Mouse (Mus musculus): ENCODE data around the gene Apc2. TPM values are rescaled to one million over a fixed set of nuclear protein-coding genes. Genes with fewer than 3 reads are reported as not detected.

Gene Apc2
- total and polyA plus RNA-seq, 2 experiments from 2014 or later, result 97.6 to 374 TPM

GRCm38 (mm10) chr10:80252011-80252410 lies 43.8 kb upstream of the Apc2 start:
- no peak for DNase-seq (ENCODE audit: low spot score)
- H3K9ac ChIP-seq (replicated peaks; ENCODE audit: low read length), result no peak overlapping the region
- no peak overlapping the region for H3K4me3 ChIP-seq (ENCODE audit: low read length)
- no peaks in the 10 kb centered on the region for H3K27me3 ChIP-seq (ENCODE audit: insufficient read depth, low read length)
- no peak overlapping the region for H3K27ac ChIP-seq
- no peak for TF ChIP-seq CTCF (IDR thresholded peaks at IDR 0.05; ENCODE audit: low read depth)
- no peaks in the 10 kb centered on the region for H3K9me3 ChIP-seq (ENCODE audit: low read length)
- peaks cover 39% of the 10 kb centered on the region for H3K36me3 ChIP-seq (ENCODE audit: insufficient read depth, low read length)
- ATAC-seq, result no peak
- no peak overlapping the region for H3K4me2 ChIP-seq (ENCODE audit: low read depth, low read length)
- peaks cover 7% of the 10 kb centered on the region for H3K4me1 ChIP-seq (ENCODE audit: insufficient read depth, low read length)

GRCm38 (mm10) chr10:80252493-80253274 lies 43.1 kb upstream of the Apc2 start:
- H3K36me3 ChIP-seq (ENCODE audit: insufficient read depth, low read length), result peaks cover 42% of the 10 kb centered on the region
- DNase-seq (ENCODE audit: low spot score) (no peak), ATAC-seq (no peak)
- no peaks in the 10 kb centered on the region for H3K9me3 ChIP-seq (ENCODE audit: low read length)
- WGBS, result 90% methylated on average over 11 of the region's 11 CpGs
- H3K4me1 ChIP-seq (ENCODE audit: insufficient read depth, low read length), result peaks cover 7% of the 10 kb centered on the region
- H3K4me2 ChIP-seq (ENCODE audit: low read depth, low read length), result no peak overlapping the region
- no peak overlapping the region for H3K27ac ChIP-seq
- H3K4me3 ChIP-seq (ENCODE audit: low read length), result no peak overlapping the region
- H3K9ac ChIP-seq (replicated peaks; ENCODE audit: low read length), result no peak overlapping the region
- no peaks in the 10 kb centered on the region for H3K27me3 ChIP-seq (ENCODE audit: insufficient read depth, low read length)
- no peak for TF ChIP-seq CTCF (IDR thresholded peaks at IDR 0.05; ENCODE audit: low read depth)

GRCm38 (mm10) chr10:80253551-80253950 lies 42.2 kb upstream of the Apc2 start:
- DNase-seq (ENCODE audit: low spot score) (no peak), ATAC-seq (no peak)
- Histone ChIP-seq H3K9me3 (ENCODE audit: low read length) (no peaks in the 10 kb centered on the region), H3K4me1 (ENCODE audit: insufficient read depth, low read length) (peaks cover 7% of the 10 kb centered on the region), H3K4me2 (ENCODE audit: low read depth, low read length) (no peak overlapping the region), H3K4me3 (ENCODE audit: low read length) (no peak overlapping the region), H3K27ac (no peak overlapping the region), H3K27me3 (ENCODE audit: insufficient read depth, low read length) (no peaks in the 10 kb centered on the region), H3K36me3 (ENCODE audit: insufficient read depth, low read length) (peaks cover 51% of the 10 kb centered on the region), H3K9ac (replicated peaks; ENCODE audit: low read length) (no peak overlapping the region)
- 87% methylated on average over 6 of the region's 6 CpGs for WGBS
- no peak for TF ChIP-seq CTCF (IDR thresholded peaks at IDR 0.05; ENCODE audit: low read depth)

GRCm38 (mm10) chr10:80254331-80255297 lies 41.2 kb upstream of the Apc2 start:
- Histone ChIP-seq H3K4me2 (ENCODE audit: low read depth, low read length) (no peak overlapping the region), H3K4me3 (ENCODE audit: low read length) (no peak overlapping the region), H3K36me3 (ENCODE audit: insufficient read depth, low read length) (peaks cover 51% of the 10 kb centered on the region), H3K27me3 (ENCODE audit: insufficient read depth, low read length) (no peaks in the 10 kb centered on the region), H3K9me3 (ENCODE audit: low read length) (no peaks in the 10 kb centered on the region), H3K27ac (no peak overlapping the region), H3K4me1 (ENCODE audit: insufficient read depth, low read length) (peaks cover 15% of the 10 kb centered on the region), H3K9ac (replicated peaks; ENCODE audit: low read length) (no peak overlapping the region)
- ATAC-seq, result no peak
- no peak for TF ChIP-seq CTCF (IDR thresholded peaks at IDR 0.05; ENCODE audit: low read depth)
- WGBS, result 94% methylated on average over 26 of the region's 26 CpGs
- DNase-seq (ENCODE audit: low spot score), result no peak

- Histone ChIP-seq H3K36me3 (ENCODE audit: insufficient read depth, low read length) (peaks cover 51% of the 10 kb centered on the region), H3K4me1 (ENCODE audit: insufficient read depth, low read length) (peaks cover 21% of the 10 kb centered on the region), H3K9me3 (ENCODE audit: low read length) (no peaks in the 10 kb centered on the region), H3K4me2 (ENCODE audit: low read depth, low read length) (no peak overlapping the region), H3K4me3 (ENCODE audit: low read length) (no peak overlapping the region), H3K9ac (replicated peaks; ENCODE audit: low read length) (no peak overlapping the region), H3K27ac (peak overlapping the region; percentile 32), H3K27me3 (ENCODE audit: insufficient read depth, low read length) (no peaks in the 10 kb centered on the region)
- DNase-seq (ENCODE audit: low spot score) (peak; percentile 46), ATAC-seq (no peak)
- peak; percentile 24; the same call in 1 of the 2 replicates for TF ChIP-seq CTCF (IDR thresholded peaks at IDR 0.05; ENCODE audit: low read depth)
- 79% methylated on average over 5 of the region's 5 CpGs for WGBS
Measured at GRCm38 (mm10) chr10:80255881-80256535, 39.8 kb upstream of the Apc2 start.

GRCm38 (mm10) chr10:80257936-80258335 lies 37.8 kb upstream of the Apc2 start:
- Histone ChIP-seq H3K4me1 (ENCODE audit: insufficient read depth, low read length) (peaks cover 23% of the 10 kb centered on the region), H3K27me3 (ENCODE audit: insufficient read depth, low read length) (no peaks in the 10 kb centered on the region), H3K27ac (no peak overlapping the region), H3K4me3 (ENCODE audit: low read length) (no peak overlapping the region), H3K9ac (replicated peaks; ENCODE audit: low read length) (no peak overlapping the region), H3K9me3 (ENCODE audit: low read length) (no peaks in the 10 kb centered on the region), H3K36me3 (ENCODE audit: insufficient read depth, low read length) (peaks cover 51% of the 10 kb centered on the region), H3K4me2 (ENCODE audit: low read depth, low read length) (no peak overlapping the region)
- TF ChIP-seq CTCF (IDR thresholded peaks at IDR 0.05; ENCODE audit: low read depth), result no peak
- 84% methylated on average over 2 of the region's 2 CpGs for WGBS
- DNase-seq (ENCODE audit: low spot score) (no peak), ATAC-seq (no peak)

All from hindbrain, postnatal 0 days (tissue).